Mouse (Mus musculus) embryonic stem cell, embryonic (primary cell): ENCODE results near the gene Ptprf.

ENCODE experiments used
- CTCF ChIA-PET, 4 experiments: fragments of 300-600 bp in 2 of 4; fragments of 350-600 bp in 2 of 4; sonication (Branson Sonifier 250); formaldehyde crosslinking; loops; one replicate each; lab custom pipeline; 2022; ENCODE audit warnings: inconsistent platforms in 2 of 4; lab: Charles Lee
- POLR2A ChIA-PET, 4 experiments: fragments of 300-600 bp in 2 of 4; fragments of 350-600 bp in 2 of 4; sonication (Branson Sonifier 250); formaldehyde crosslinking; loops; one replicate each; lab custom pipeline; 2022; ENCODE audit warnings: antibody characterized with exemption in 4 of 4, inconsistent platforms in 1 of 4; lab: Charles Lee

Ptprf gene

GRCm38 (mm10) chr4:118216726-118217595 lies 74.2 kb downstream of the Ptprf start:
- CTCF ChIA-PET: interaction anchor here in 3 of 4 experiments (0.6 to 3.1 kb wide), 7 partner anchors 37 to 459 kb away, joined by 3 to 16 read pairs (median 5); partner anchors contain the start of genes Ptprf (in 2 of the 3) and Kdm4a (in 1 of the 3)
- POLR2A ChIA-PET: interaction anchor here in 3 of 4 experiments (0.7 to 5.7 kb wide), 12 partner anchors 9 to 70 kb away, joined by 3 to 42 read pairs (median 4); partner anchors contain the start of gene Kdm4a (in 2 of the 3)

- ChIA-PET POLR2A (interaction anchor here in 3 of 4 experiments (0.6 to 5.7 kb wide), 15 partner anchors 9 to 1030 kb away, joined by 3 to 42 read pairs (median 4); partner anchors contain the start of gene Kdm4a (in 2 of the 3)), CTCF (interaction anchor here in 2 of 4 experiments (1.0 to 3.1 kb wide), 2 partner anchors 78 kb away, joined by 5 to 16 read pairs; no protein-coding TSS in a partner anchor)
Measured at GRCm38 (mm10) chr4:118214891-118215290, 76.3 kb downstream of the Ptprf start.

GRCm38 (mm10) chr4:118206918-118207640 lies 84.1 kb downstream of the Ptprf start:
- CTCF ChIA-PET: interaction anchor here in 1 of 4 experiments (0.6 kb wide), 1 partner anchor 1004 kb away, joined by 3 read pairs; no protein-coding TSS in a partner anchor
- POLR2A ChIA-PET: interaction anchor here (0.7 to 2.7 kb wide), 6 partner anchors 8 to 534 kb away, joined by 3 to 13 read pairs (median 6); partner anchors contain the start of gene Kdm4a (in 2 of the 4)

- ChIA-PET POLR2A (interaction anchor here in 3 of 4 experiments (0.6 to 2.7 kb wide), 8 partner anchors 9 to 98 kb away, joined by 3 to 13 read pairs (median 5); partner anchors contain the start of gene Kdm4a (in 2 of the 3)), CTCF (no interaction called here)
Measured at GRCm38 (mm10) chr4:118205906-118206305, 85.3 kb downstream of the Ptprf start.

GRCm38 (mm10) chr4:118199093-118199492 lies 92.1 kb downstream of the Ptprf start:
- ChIA-PET CTCF (interaction anchor here in 3 of 4 experiments (0.6 to 1.9 kb wide), 6 partner anchors 11 to 1950 kb away, joined by 3 to 6 read pairs (median 4); partner anchors contain the start of gene Ptprf (in 1 of the 3)), POLR2A (interaction anchor here (0.7 to 3.6 kb wide), 26 partner anchors 11 to 386 kb away, joined by 3 to 47 read pairs (median 4); partner anchors contain the start of genes Kdm4a (in 4 of the 4) and St3gal3 (in 1 of the 4))

GRCm38 (mm10) chr4:118198606-118199005 lies 92.6 kb downstream of the Ptprf start:
- ChIA-PET CTCF (interaction anchor here in 3 of 4 experiments (0.6 to 1.8 kb wide), 4 partner anchors 37 to 368 kb away, joined by 3 to 6 read pairs (median 3); partner anchors contain the start of gene Ptprf (in 1 of the 3)), POLR2A (interaction anchor here (0.6 to 3.6 kb wide), 26 partner anchors 11 to 386 kb away, joined by 3 to 47 read pairs (median 4); partner anchors contain the start of genes Kdm4a (in 4 of the 4) and St3gal3 (in 1 of the 4))

GRCm38 (mm10) chr4:118196185-118196584 lies 95.0 kb downstream of the Ptprf start:
- ChIA-PET POLR2A (interaction anchor here (0.7 to 6.6 kb wide), 4 partner anchors 16 to 17 kb away, joined by 3 to 66 read pairs (median 26); partner anchors contain the start of gene Kdm4a (in 3 of the 4)), CTCF (interaction anchor here in 2 of 4 experiments (0.6 to 1.5 kb wide), 2 partner anchors 15 to 97 kb away, joined by 3 read pairs; no protein-coding TSS in a partner anchor)

GRCm38 (mm10) chr4:118180301-118181080 lies 110.7 kb downstream of the Ptprf start:
- ChIA-PET POLR2A (interaction anchor here (0.6 to 4.5 kb wide), 161 partner anchors 8 to 1807 kb away, joined by 3 to 69 read pairs (median 5); partner anchors contain the start of genes Ptprf (in 3 of the 4), St3gal3 (in 3 of the 4), Elovl1 (in 2 of the 4) and AU022252 (in 1 of the 4)), CTCF (interaction anchor here (0.6 to 1.8 kb wide), 23 partner anchors 8 to 910 kb away, joined by 3 to 6 read pairs (median 3); partner anchors contain the start of gene St3gal3 (in 1 of the 4))

- ChIA-PET POLR2A (interaction anchor here (0.5 to 4.5 kb wide), 192 partner anchors 8 to 1808 kb away, joined by 3 to 69 read pairs (median 4); partner anchors contain the start of genes Ptprf (in 4 of the 4), St3gal3 (in 3 of the 4), Elovl1 (in 2 of the 4) and Slc2a1 (in 2 of the 4)), CTCF (interaction anchor here in 3 of 4 experiments (0.7 to 1.8 kb wide), 20 partner anchors 11 to 950 kb away, joined by 3 to 7 read pairs (median 4); partner anchors contain the start of gene St3gal3 (in 1 of the 3))
Measured at GRCm38 (mm10) chr4:118179467-118180300, 111.5 kb downstream of the Ptprf start, which contains the start of gene Kdm4a. Gene Kdm4a, minus strand, starts transcription at chr4:118180043.

- ChIA-PET POLR2A (interaction anchor here (0.5 to 4.5 kb wide), 121 partner anchors 9 to 1115 kb away, joined by 3 to 69 read pairs (median 6); partner anchors contain the start of genes St3gal3 (in 3 of the 4), Ptprf (in 2 of the 4), Atp6v0b (in 1 of the 4) and Cdc20 (in 1 of the 4)), CTCF (interaction anchor here in 3 of 4 experiments (0.9 to 1.8 kb wide), 13 partner anchors 12 to 949 kb away, joined by 3 to 7 read pairs (median 5); partner anchors contain the start of gene St3gal3 (in 1 of the 3))
Measured at GRCm38 (mm10) chr4:118178952-118179466, 112.2 kb downstream of the Ptprf start.

GRCm38 (mm10) chr4:118172461-118172860 lies 118.7 kb downstream of the Ptprf start:
- ChIA-PET POLR2A (interaction anchor here in 1 of 4 experiments (0.8 kb wide), 1 partner anchor 8 kb away, joined by 4 read pairs; the partner anchor contains the start of gene Kdm4a), CTCF (interaction anchor here in 1 of 4 experiments (0.6 kb wide), 1 partner anchor 8 kb away, joined by 3 read pairs; no protein-coding TSS in a partner anchor)

GRCm38 (mm10) chr4:118171006-118171405 lies 120.2 kb downstream of the Ptprf start:
- POLR2A ChIA-PET: interaction anchor here in 2 of 4 experiments (1.2 to 2.3 kb wide), 3 partner anchors 8 to 244 kb away, joined by 3 to 16 read pairs (median 15); partner anchors contain the start of gene Kdm4a (in 2 of the 2)
- CTCF ChIA-PET: no interaction called here

- ChIA-PET POLR2A (interaction anchor here in 3 of 4 experiments (0.6 to 1.5 kb wide), 3 partner anchors 9 to 32 kb away, joined by 3 to 4 read pairs (median 3); no protein-coding TSS in a partner anchor), CTCF (no interaction called here)
Measured at GRCm38 (mm10) chr4:118162123-118162522, 129.1 kb downstream of the Ptprf start.
